ENCODE assay signal across 10 mouse cellular contexts in genomic region chr2:174291029-174291661, GRCm38 (mm10). TPM values are rescaled to one million over a fixed set of nuclear protein-coding genes. Genes with fewer than 3 reads are reported as not detected.
A peak's percentile ranks its signal among the peaks of the same experiment; 100 is the strongest.
DNase-seq lines count a peak whose midpoint lies in the region; ATAC-seq and TF ChIP-seq lines count a peak whose summit lies in the region.
"Had no signal": no experiment of that assay in that cellular context is flagged by ENCODE, and none has a peak within 500 bp of the region (broad histone marks: within the 10 kb centered on the region; RNA-seq: fewer than 3 reads in every experiment).

No protein-coding gene starts in this region.

- peaks cover 32% of the 10 kb centered on the region for H3K27me3 ChIP-seq in heart, embryonic 10.5 days (ENCODE audit: insufficient read depth, poor library complexity, severe bottlenecking)
- H3K27me3 ChIP-seq in stomach, embryonic 14.5 days (ENCODE audit: control insufficient read depth, insufficient read depth, low read length), result peaks cover 10% of the 10 kb centered on the region
- H3K27me3 ChIP-seq in stomach, postnatal 0 days (ENCODE audit: control insufficient read depth, insufficient read depth, low read length), result no peaks in the 10 kb centered on the region
- H3K27me3 ChIP-seq in liver, embryonic 14.5 days (ENCODE audit: control insufficient read depth, insufficient read depth, low read length), result peaks cover 19% of the 10 kb centered on the region

- 62% methylated on average over 8 of the region's 8 CpGs for WGBS in heart, embryonic 10.5 days
- 67% methylated on average over 8 of the region's 8 CpGs for WGBS in stomach, embryonic 14.5 days
- WGBS in stomach, postnatal 0 days, result 66% methylated on average over 8 of the region's 8 CpGs
- 60% methylated on average over 8 of the region's 8 CpGs for WGBS in liver, embryonic 14.5 days (ENCODE audit: insufficient replicate concordance)

- no peak for ATAC-seq in stomach, embryonic 14.5 days (ENCODE audit: insufficient number of reproducible peaks, insufficient read depth, low FRiP score, low read depth)
- ATAC-seq in stomach, postnatal 0 days (ENCODE audit: low FRiP score, low TSS enrichment), result no peak
- ATAC-seq in liver, embryonic 14.5 days (ENCODE audit: insufficient read depth), result no peak

- peaks cover 15% of the 10 kb centered on the region for H3K9me3 ChIP-seq in heart, embryonic 10.5 days
- H3K9me3 ChIP-seq in stomach, embryonic 14.5 days (ENCODE audit: control insufficient read depth, low read depth, low read length), result peaks cover 28% of the 10 kb centered on the region
- H3K9me3 ChIP-seq in stomach, postnatal 0 days (ENCODE audit: control insufficient read depth, low read length), result 0 out of 2 replicates have a peak, but pooled peaks cover under 1% of the 10 kb centered on the region
- H3K9me3 ChIP-seq in liver, embryonic 14.5 days (ENCODE audit: control insufficient read depth, low read length), result peaks cover under 1% of the 10 kb centered on the region

- H3K27ac ChIP-seq in heart, embryonic 10.5 days, result no peak overlapping the region
- no peak overlapping the region for H3K27ac ChIP-seq in stomach, embryonic 14.5 days (ENCODE audit: low read length)
- H3K27ac ChIP-seq in stomach, postnatal 0 days (replicated peaks), result no peak overlapping the region
- H3K27ac ChIP-seq in liver, embryonic 14.5 days, result no peak overlapping the region
- H3K27ac ChIP-seq in left cerebral cortex, adult 2 months, result no peak overlapping the region

- peaks cover 25% of the 10 kb centered on the region for H3K4me1 ChIP-seq in heart, embryonic 10.5 days
- 0 out of 2 replicates have a peak, but pooled peaks cover 7% of the 10 kb centered on the region for H3K4me1 ChIP-seq in stomach, embryonic 14.5 days (ENCODE audit: control insufficient read depth, insufficient read depth, low read length)
- H3K4me1 ChIP-seq in stomach, postnatal 0 days (replicated peaks; ENCODE audit: control insufficient read depth, insufficient read depth), result no peaks in the 10 kb centered on the region
- H3K4me1 ChIP-seq in liver, embryonic 14.5 days (replicated peaks; ENCODE audit: control insufficient read depth in 2 of 2, insufficient read depth in 2 of 2, low read length in 1 of 2), result peaks cover 0 to 10% of the 10 kb centered on the region in 2 experiments; a peak in 2 of 4 replicates

- intact Hi-C loops in heart, postnatal 10 days (cut with DNase I), result no loop called here
- intact Hi-C loops in left cerebral cortex, adult 2 months (cut with DNase I), result no loop called here

- no peak for TF ChIP-seq CTCF in stomach, postnatal 0 days (IDR thresholded peaks at IDR 0.05; ENCODE audit: low read depth)
- no peak for TF ChIP-seq CTCF in liver, embryonic 14.5 days (IDR thresholded peaks at IDR 0.05; ENCODE audit: low read depth)
- no peak for TF ChIP-seq CTCF in left cerebral cortex, adult 2 months (IDR thresholded peaks at IDR 0.05)

- peak overlapping the region; percentile 42; the same call in 1 of the 2 replicates for H3K4me2 ChIP-seq in stomach, embryonic 14.5 days (replicated peaks; ENCODE audit: low read depth, low read length)
- no peak overlapping the region for H3K4me2 ChIP-seq in stomach, postnatal 0 days (replicated peaks; ENCODE audit: low read depth)
- H3K4me2 ChIP-seq in liver, embryonic 14.5 days (ENCODE audit: low read depth), result 0 out of 2 replicates have a peak overlapping the region, but pooled peaks have one; percentile 19

- peaks cover 24% of the 10 kb centered on the region for H3K36me3 ChIP-seq in heart, embryonic 10.5 days
- H3K36me3 ChIP-seq in stomach, embryonic 14.5 days (ENCODE audit: control insufficient read depth, insufficient read depth, low read length), result peaks cover 12% of the 10 kb centered on the region
- no peaks in the 10 kb centered on the region for H3K36me3 ChIP-seq in stomach, postnatal 0 days (ENCODE audit: control insufficient read depth, insufficient read depth, low read length)
- H3K36me3 ChIP-seq in liver, embryonic 14.5 days (replicated peaks; ENCODE audit: control insufficient read depth, insufficient read depth, low read depth), result peaks cover 3% of the 10 kb centered on the region

- no peak for DNase-seq in heart, embryonic 10.5 days (ENCODE audit: low spot score)
- no peak for DNase-seq in heart, postnatal 10 days
- no peak for DNase-seq in stomach, postnatal 0 days (ENCODE audit: low spot score)
- DNase-seq in liver, embryonic 14.5 days (ENCODE audit: low read depth in 3 of 3, low spot score in 3 of 3), result no peak
- DNase-seq in left cerebral cortex, adult 2 months (ENCODE audit: extremely low spot score in 1 of 2, low spot score in 2 of 2), result no peak
- DNase-seq in ovary, postnatal 36 days (ENCODE audit: low spot score), result no peak
- no peak for DNase-seq in right cerebral cortex, postnatal 10 days (ENCODE audit: low spot score in 2 of 2)
- DNase-seq: kidney, adult 2 months had no signal

- no peak for TF ChIP-seq EP300 in stomach, postnatal 0 days (optimal IDR thresholded peaks at IDR 0.05)
- no peak for TF ChIP-seq EP300 in liver, embryonic 14.5 days (IDR thresholded peaks at IDR 0.05; ENCODE audit: low read depth)

- peak overlapping the region; percentile 15; the same call in 1 of the 2 replicates for H3K4me3 ChIP-seq in heart, embryonic 10.5 days
- no peak overlapping the region for H3K4me3 ChIP-seq in stomach, embryonic 14.5 days (ENCODE audit: low read depth, low read length)
- no peak overlapping the region for H3K4me3 ChIP-seq in stomach, postnatal 0 days (ENCODE audit: low read depth, low read length)
- H3K4me3 ChIP-seq in liver, embryonic 14.5 days (ENCODE audit: insufficient read depth in 1 of 2, low read depth in 2 of 2, low read length in 2 of 2), result no peak overlapping the region
- no peak overlapping the region for H3K4me3 ChIP-seq in left cerebral cortex, adult 2 months

- no peak overlapping the region; the same call in 1 of the 2 replicates for H3K9ac ChIP-seq in stomach, embryonic 14.5 days (replicated peaks; ENCODE audit: low read depth, low read length)
- H3K9ac ChIP-seq in stomach, postnatal 0 days (ENCODE audit: low read length), result no peak overlapping the region
- H3K9ac ChIP-seq in liver, embryonic 14.5 days (replicated peaks), result no peak overlapping the region

RNA-seq across cellular contexts. Expression of gene Gnas, which starts 7.0 kb away (rescaled TPM):
- 964 and 1,128 TPM in 2 replicates for polyA plus RNA-seq in heart, embryonic 10.5 days (2016; fragmentation: Nextera tagmentation; extraction: Ambion mirVana)
- total RNA-seq in heart, postnatal 10 days (2021), result 1,000 to 10,000 TPM; 1,834 to 2,103 TPM
- polyA plus RNA-seq in stomach, embryonic 14.5 days (2014; fragmentation: Nextera tagmentation; extraction: Ambion mirVana), result 1,470 and 1,806 TPM in 2 replicates
- 890 and 920 TPM in 2 replicates for polyA plus RNA-seq in stomach, postnatal 0 days (2015; fragmentation: Nextera tagmentation; extraction: Ambion mirVana)
- 231 and 302 TPM in 2 replicates for polyA plus RNA-seq in liver, embryonic 14.5 days (2012; rRNA removed)
- polyA plus RNA-seq in liver, embryonic 14.5 days (2014; fragmentation: Nextera tagmentation; extraction: Ambion mirVana), result 286 and 331 TPM in 2 replicates
- total RNA-seq in left cerebral cortex, adult 2 months (2021), result 1,000 to 10,000 TPM; 1,778 to 1,853 TPM

RNA-seq across cellular contexts. Expression of gene Gm20721, which starts 55.4 kb away (rescaled TPM):
- polyA plus RNA-seq in heart, embryonic 10.5 days (2016; fragmentation: Nextera tagmentation; extraction: Ambion mirVana), result 7.1 and 20.6 TPM in 2 replicates
- 1 to 10 TPM; 2.4 to 2.8 TPM for total RNA-seq in heart, postnatal 10 days (2021)
- 6.9 and 7.2 TPM in 2 replicates for polyA plus RNA-seq in stomach, embryonic 14.5 days (2014; fragmentation: Nextera tagmentation; extraction: Ambion mirVana)
- 5.8 and 7.9 TPM in 2 replicates for polyA plus RNA-seq in stomach, postnatal 0 days (2015; fragmentation: Nextera tagmentation; extraction: Ambion mirVana)
- polyA plus RNA-seq in liver, embryonic 14.5 days (2012; rRNA removed), result 0.14 and 0.74 TPM in 2 replicates
- polyA plus RNA-seq in liver, embryonic 14.5 days (2014; fragmentation: Nextera tagmentation; extraction: Ambion mirVana), result 0.64 and 0.88 TPM in 2 replicates
- 1 to 10 TPM; 2.3 to 2.8 TPM for total RNA-seq in left cerebral cortex, adult 2 months (2021)
- polyA plus RNA-seq: kidney, adult 2 months; urinary bladder, adult 2 months had no signal
